Mouse (Mus musculus) lung, embryonic 15.5 days (tissue): ENCODE data around the gene Haus8. TPM values are rescaled to one million over a fixed set of nuclear protein-coding genes. Genes with fewer than 3 reads are reported as not detected.
A peak's percentile ranks its signal among the peaks of the same experiment; 100 is the strongest.
"Not testable (repeated sequence)": the region's sequence is repeated elsewhere in the genome, so short reads cannot be mapped to it uniquely, and the experiment has no call there.

ENCODE experiments used
- ATAC-seq: fragments of 200-750 bp; cut with Nextera tagmentation; 2 replicates; pipeline ENCODE4 v1.8.0; 2017; ENCODE audit warnings: moderate number of reproducible peaks, borderline replicate concordance; ENCODE audit not compliant: low FRiP score, low TSS enrichment; ENCODE audit errors: extremely low read depth
- H3K27ac ChIP-seq: fragments of 300-500 bp; sonication (generic); 2 replicates; pipeline ENCODE4 v1.5.1; 2015; ENCODE audit warnings: moderate library complexity, mild to moderate bottlenecking, inconsistent platforms
- H3K27me3 ChIP-seq: fragments of 300-500 bp; sonication (generic); 2 replicates; pipeline ENCODE4 v1.6.1; 2015; ENCODE audit warnings: inconsistent platforms
- H3K36me3 ChIP-seq: fragments of 300-500 bp; sonication (generic); 2 replicates; pipeline ENCODE4 v1.6.1; 2015; ENCODE audit warnings: inconsistent platforms
- H3K4me1 ChIP-seq: fragments of 300-500 bp; sonication (generic); 2 replicates; pipeline ENCODE4 v1.6.1; 2015; ENCODE audit warnings: inconsistent platforms
- H3K4me2 ChIP-seq: fragments of 300-500 bp; sonication (generic); 2 replicates; pipeline ENCODE4 v1.6.1; 2015; ENCODE audit warnings: inconsistent platforms, mild to moderate bottlenecking, moderate library complexity
- H3K4me3 ChIP-seq: fragments of 300-500 bp; sonication (generic); 2 replicates; pipeline ENCODE4 v1.5.1; 2015; ENCODE audit warnings: mild to moderate bottlenecking, inconsistent platforms
- H3K9ac ChIP-seq: fragments of 300-500 bp; sonication (generic); 2 replicates; pipeline ENCODE4 v1.6.1; 2015; ENCODE audit warnings: inconsistent platforms
- H3K9me3 ChIP-seq: fragments of 300-500 bp; sonication (generic); 2 replicates; pipeline ENCODE4 v1.6.1; 2016; ENCODE audit warnings: inconsistent platforms
- WGBS: fragments of 180-500 bp; shearing (Covaris S2); methylation state at CpG from one replicate; pipeline ENCODE4 v1.1.7; 2015; 5-methylcytosine and 5-hydroxymethylcytosine counted together
- polyA plus RNA-seq: library from polyadenylated mRNA; unstranded; fragments of >200 nt; fragmentation: Nextera tagmentation; extraction: Ambion mirVana; gene quantifications from 2 replicates; pipeline ENCODE4 v1.2.1, GENCODE M21; 2015

Gene Haus8
- polyA plus RNA-seq, 1 experiment from 2014 or later = 68.7 TPM

DNA sequence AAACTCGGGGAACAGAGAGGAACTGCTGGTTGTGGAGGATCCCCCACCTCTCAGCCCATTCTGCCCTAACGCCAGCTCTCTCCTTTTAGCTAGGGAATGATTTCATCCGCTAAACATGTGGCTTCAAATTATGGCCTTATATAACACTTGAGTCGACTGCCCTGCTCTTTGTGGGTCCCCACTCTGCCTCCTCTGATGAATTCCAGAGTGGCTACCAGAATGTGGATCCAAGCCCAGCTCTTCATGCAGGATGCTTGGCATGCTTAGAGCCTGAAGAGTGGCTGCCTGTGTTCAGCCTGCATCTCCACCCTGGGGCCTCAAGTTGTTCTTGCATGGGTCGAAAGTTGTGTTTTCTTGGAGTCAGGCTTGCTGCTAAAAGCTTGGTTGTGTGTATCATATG is 9.9 kb upstream of the Haus8 start:
- Histone ChIP-seq H3K4me2 (no peak overlapping the region), H3K27ac (no peak overlapping the region)
- no peak for ATAC-seq

DNA sequence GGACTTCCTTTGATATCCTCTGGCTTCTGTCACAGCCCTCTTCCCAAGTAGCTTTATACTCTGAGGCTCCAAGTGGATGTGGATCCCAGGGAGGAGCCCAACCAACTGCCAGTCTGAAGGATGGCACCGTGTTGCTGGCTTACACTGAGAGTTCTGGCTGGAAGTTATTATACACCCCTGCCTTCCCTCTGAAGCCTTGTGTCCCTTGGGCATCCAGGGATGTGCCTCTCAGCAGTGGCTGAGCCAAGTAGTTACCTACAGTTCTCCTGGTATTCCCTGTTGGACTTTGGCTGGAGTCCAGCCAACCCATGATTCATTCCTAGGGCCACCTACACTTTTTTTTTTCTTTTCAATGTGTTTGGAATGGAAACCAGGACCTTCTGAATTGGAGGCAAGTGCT is 9.0 kb upstream of the Haus8 start:
- 79% methylated on average over 1 of the region's 1 CpGs for WGBS
- H3K4me3 ChIP-seq, H3K4me1 ChIP-seq, H3K27ac ChIP-seq, H3K4me2 ChIP-seq, H3K9me3 ChIP-seq, H3K9ac ChIP-seq, H3K36me3 ChIP-seq, ATAC-seq, H3K27me3 ChIP-seq: not testable (repeated sequence)

More for the DNA sequence above, 9.9 kb upstream of the Haus8 start:
- Histone ChIP-seq H3K9me3 (no peaks in the 10 kb centered on the region), H3K4me1 (peaks cover 7% of the 10 kb centered on the region), H3K9ac (no peak overlapping the region), H3K4me3 (no peak overlapping the region), H3K27me3 (no peaks in the 10 kb centered on the region), H3K36me3 (no peaks in the 10 kb centered on the region)
- WGBS = 56% methylated on average over 5 of the region's 5 CpGs

DNA sequence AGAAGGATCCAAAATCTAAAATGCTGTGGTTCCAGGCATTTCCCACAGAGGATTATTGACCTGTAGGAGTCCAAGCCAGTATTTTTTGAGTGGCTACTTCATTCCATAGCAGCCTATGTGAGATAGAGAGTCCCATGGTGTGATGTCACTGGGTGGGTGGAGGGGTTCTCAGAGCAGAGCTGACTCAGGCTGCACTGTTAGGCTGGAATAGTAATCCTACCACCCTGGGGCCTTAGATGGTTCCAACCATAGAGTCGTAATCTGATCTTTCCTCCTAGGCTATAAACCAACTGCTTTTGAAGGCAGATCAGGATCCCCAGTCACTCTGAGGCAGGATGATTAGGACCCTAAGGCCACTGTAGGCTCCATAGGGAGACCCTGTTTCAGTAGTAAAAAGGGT is 6.7 kb upstream of the Haus8 start:
- H3K9me3 ChIP-seq, H3K4me1 ChIP-seq, H3K4me3 ChIP-seq, H3K9ac ChIP-seq, H3K4me2 ChIP-seq, H3K36me3 ChIP-seq, H3K27me3 ChIP-seq, H3K27ac ChIP-seq, ATAC-seq: not testable (repeated sequence)
- WGBS = 78% methylated on average over 1 of the region's 1 CpGs

DNA sequence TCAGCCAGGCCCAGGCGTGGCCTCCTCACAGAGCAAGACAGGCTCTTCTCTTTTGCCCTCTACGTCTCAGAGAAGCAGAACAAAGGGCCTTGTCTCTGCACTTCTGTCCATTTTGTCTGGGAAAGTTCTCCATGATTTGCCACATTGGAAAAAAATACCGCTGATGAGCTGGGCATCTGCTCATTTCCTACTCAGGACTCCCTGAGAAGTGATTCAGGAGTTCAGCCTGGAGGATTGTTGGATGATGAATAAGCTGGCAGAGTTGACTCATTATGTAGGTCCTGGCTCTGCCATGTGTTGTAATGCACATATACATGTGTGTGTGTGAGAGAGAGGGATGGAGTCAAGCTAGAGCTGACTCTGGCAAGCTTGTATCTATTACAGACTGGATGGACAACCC is 3.4 kb upstream of the Haus8 start:
- Histone ChIP-seq H3K4me1 (peaks cover 16% of the 10 kb centered on the region), H3K27ac (no peak overlapping the region), H3K27me3 (no peaks in the 10 kb centered on the region), H3K36me3 (no peaks in the 10 kb centered on the region), H3K4me3 (no peak overlapping the region), H3K9me3 (no peaks in the 10 kb centered on the region), H3K9ac (no peak overlapping the region), H3K4me2 (no peak overlapping the region)
- ATAC-seq = no peak
- WGBS = 90% methylated on average over 3 of the region's 3 CpGs

DNA sequence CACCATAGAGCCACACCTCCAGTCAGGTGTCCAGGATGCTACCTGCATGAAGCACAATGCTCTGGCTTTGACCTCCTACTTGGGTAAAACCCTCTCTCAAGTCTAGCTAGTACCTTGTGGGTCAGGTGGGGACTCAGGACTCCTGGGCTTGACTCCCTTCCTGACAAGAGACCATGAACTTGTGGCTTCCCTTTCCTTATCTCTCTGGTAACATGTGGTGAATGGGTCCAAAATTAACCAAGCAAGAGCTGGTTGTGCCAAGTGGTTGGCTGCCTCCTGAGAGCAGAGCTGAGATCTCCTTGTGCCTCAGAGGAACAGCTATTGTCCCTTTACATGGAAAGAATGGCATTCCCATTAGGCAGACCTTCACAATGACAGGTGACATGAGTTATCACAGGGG is 1.7 kb upstream of the Haus8 start:
- no peak overlapping the region for H3K27ac ChIP-seq
- no peaks in the 10 kb centered on the region for H3K27me3 ChIP-seq
- no peak for ATAC-seq
- H3K9me3 ChIP-seq = no peaks in the 10 kb centered on the region
- H3K4me2 ChIP-seq = no peak overlapping the region
- peaks cover 16% of the 10 kb centered on the region for H3K4me1 ChIP-seq
- no peak overlapping the region for H3K4me3 ChIP-seq
- H3K36me3 ChIP-seq = no peaks in the 10 kb centered on the region
- H3K9ac ChIP-seq = no peak overlapping the region

DNA sequence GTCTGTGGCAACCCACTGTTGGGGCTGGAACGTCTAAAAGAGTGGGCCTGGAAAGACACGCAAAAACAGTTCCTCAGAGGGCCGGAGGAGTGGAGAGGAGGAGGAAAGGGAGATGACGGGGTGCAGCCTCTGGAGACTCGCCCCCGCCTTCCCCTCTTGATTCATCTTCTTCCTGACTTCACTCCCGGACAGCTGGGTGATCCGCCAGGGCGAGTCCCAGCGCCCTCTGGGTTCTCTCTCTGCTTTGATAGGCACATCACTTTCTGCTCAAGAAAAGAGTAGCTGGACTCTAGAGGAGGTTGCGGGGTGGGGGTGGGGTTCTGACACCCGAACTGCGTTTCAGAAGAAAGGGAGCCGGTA is 397 bp upstream of the Haus8 start:
- Histone ChIP-seq H3K9ac (peak overlapping the region; percentile 59), H3K4me1 (peaks cover 16% of the 10 kb centered on the region), H3K36me3 (no peaks in the 10 kb centered on the region), H3K4me2 (peak overlapping the region; percentile 77), H3K27me3 (no peaks in the 10 kb centered on the region), H3K4me3 (peak overlapping the region; percentile 71), H3K27ac (peak overlapping the region; percentile 82), H3K9me3 (no peaks in the 10 kb centered on the region)
- ATAC-seq = peak; percentile 3; the same call in 1 of the 2 replicates
- under 1% methylated on average over 14 of the region's 14 CpGs for WGBS

DNA sequence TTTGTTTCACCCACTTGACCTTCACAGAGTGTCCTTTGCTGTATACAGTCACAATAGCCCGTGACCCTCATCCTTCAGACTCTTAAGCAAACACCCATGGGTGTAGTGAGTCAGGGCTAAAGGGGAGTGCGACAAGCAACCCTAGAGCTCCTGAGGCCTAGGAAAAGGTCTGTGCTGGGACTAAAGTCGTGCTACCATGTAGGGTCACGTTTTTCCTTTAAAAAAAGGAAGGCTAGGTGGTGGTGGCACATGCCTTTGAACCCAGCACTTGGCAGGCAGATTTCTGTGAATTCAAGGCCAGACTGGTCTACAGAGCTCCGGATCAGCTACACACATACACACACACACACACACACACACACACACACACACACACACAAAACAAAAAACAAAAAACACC is 1.1 kb downstream of the Haus8 start:
- Histone ChIP-seq H3K9ac (peak overlapping the region; percentile 76), H3K4me2 (peak overlapping the region; percentile 77), H3K36me3 (no peaks in the 10 kb centered on the region), H3K27me3 (no peaks in the 10 kb centered on the region), H3K4me3 (peak overlapping the region; percentile 71), H3K4me1 (peaks cover 16% of the 10 kb centered on the region), H3K9me3 (no peaks in the 10 kb centered on the region), H3K27ac (peak overlapping the region; percentile 89)
- WGBS = 10% methylated on average over 5 of the region's 5 CpGs
- ATAC-seq = no peak

DNA sequence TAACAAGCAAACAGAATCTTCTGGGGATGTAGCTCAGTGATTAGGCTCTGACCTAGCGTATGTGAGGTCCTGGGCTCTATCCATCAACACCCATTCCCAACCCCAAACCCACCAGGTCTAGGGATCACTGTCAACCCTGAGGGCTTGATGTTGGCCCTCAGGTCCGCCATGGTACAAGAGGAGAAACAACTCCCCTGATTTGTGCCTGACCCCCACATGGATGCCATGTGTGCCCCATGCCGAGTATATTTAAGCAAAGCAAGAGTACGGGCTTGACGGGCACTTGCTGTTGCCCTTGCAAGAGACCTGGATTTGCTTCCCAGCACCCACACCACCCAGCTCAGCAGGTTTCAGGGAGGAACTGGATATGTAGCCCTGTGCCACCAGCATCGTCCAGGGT is 4.4 kb downstream of the Haus8 start:
- 92% methylated on average over 6 of the region's 6 CpGs for WGBS
- H3K4me3 ChIP-seq, H3K4me1 ChIP-seq, H3K9me3 ChIP-seq, ATAC-seq, H3K27me3 ChIP-seq, H3K27ac ChIP-seq, H3K4me2 ChIP-seq, H3K9ac ChIP-seq, H3K36me3 ChIP-seq: not testable (repeated sequence)

DNA sequence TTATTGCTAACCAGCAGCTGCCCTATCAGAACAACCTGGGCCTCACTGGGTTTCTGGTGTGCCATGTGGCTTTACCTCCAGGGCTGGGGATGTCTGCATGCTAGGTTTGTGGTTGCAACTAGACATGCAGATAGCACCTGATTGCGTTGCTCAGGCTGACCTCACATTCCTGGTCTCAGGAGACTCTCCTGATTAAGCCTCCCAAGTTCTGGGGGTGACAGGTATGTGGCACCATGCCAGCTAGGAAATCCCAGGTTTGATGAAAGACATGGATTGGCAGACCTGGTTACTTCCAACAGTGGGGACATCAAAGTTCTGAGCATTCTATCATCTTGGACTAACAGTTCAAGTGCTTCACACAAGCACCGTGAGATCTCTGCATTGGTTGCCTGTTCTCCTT is 5.0 kb downstream of the Haus8 start:
- 97% methylated on average over 2 of the region's 2 CpGs for WGBS
- no peak for ATAC-seq
- no peak overlapping the region for H3K4me3 ChIP-seq

DNA sequence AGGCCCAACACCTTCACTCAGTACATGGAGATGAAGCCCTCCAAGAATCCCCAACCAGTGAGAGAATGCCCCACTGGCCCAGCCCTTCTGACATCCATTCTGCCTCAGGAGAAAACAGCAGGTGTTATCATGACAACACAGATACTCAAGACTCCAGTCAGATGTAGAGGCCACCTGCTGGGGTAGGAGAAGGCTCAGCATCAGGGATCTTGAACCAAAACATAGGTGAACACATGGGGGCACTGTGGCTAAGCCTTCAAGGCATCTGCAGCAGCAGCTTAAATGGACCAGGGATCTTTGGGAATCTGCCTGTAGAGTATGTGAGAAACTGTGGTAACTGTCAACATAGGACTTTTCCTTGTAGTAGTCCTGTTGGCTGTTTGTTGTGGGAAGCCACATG is 11.5 kb downstream of the Haus8 start:
- Histone ChIP-seq H3K27me3 (no peaks in the 10 kb centered on the region), H3K4me2 (no peak overlapping the region), H3K27ac (no peak overlapping the region), H3K9me3 (no peaks in the 10 kb centered on the region), H3K9ac (no peak overlapping the region), H3K36me3 (peaks cover 15% of the 10 kb centered on the region), H3K4me3 (no peak overlapping the region), H3K4me1 (no peaks in the 10 kb centered on the region)
- no peak for ATAC-seq

More for the DNA sequence above, 5.0 kb downstream of the Haus8 start:
- H3K27me3 ChIP-seq = no peaks in the 10 kb centered on the region
- H3K9me3 ChIP-seq = no peaks in the 10 kb centered on the region
- H3K4me1 ChIP-seq = peaks cover 4% of the 10 kb centered on the region
- H3K27ac ChIP-seq = no peak overlapping the region
- peaks cover 1% of the 10 kb centered on the region; the same call in 1 of the 2 replicates for H3K36me3 ChIP-seq
- no peak overlapping the region for H3K9ac ChIP-seq
- H3K4me2 ChIP-seq = no peak overlapping the region

DNA sequence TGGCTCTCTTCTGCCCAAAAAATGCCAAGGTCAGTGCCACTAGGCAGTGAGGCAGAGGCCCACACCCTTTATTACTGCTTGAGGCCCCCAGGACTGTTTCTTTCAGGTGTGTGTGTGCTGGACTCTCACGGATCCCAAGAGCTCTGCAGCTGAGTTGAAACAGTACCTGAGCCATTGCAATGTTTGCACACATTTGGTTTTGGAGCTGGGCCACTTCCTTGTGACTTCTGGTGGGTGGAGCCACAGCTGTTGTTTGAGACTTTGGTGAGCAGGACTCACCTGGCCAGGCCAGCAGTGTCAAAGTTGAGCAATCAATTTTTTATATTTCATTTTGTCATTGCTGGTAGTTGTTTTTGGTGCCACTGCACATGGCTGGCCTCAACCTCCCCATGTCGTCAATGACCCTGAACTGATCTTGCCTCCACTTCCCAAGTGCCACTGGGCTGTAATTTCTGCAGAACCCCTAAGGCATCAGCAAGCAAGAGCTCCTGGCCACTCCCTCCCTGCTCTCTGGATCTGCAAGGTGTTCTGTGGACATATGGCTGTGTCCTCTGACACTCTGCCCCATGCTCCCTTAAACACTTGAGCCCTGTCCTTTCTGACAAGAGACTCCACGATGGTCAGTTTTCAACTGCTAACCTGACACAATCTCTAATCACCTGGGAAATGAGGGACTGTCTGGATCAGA is 16.0 kb downstream of the Haus8 start:
- WGBS = 77% methylated on average over 3 of the region's 3 CpGs
- ATAC-seq = no peak; the same call in 1 of the 2 replicates
- no peak overlapping the region for H3K9ac ChIP-seq
- no peak overlapping the region for H3K4me2 ChIP-seq
- no peaks in the 10 kb centered on the region for H3K9me3 ChIP-seq
- no peak overlapping the region for H3K27ac ChIP-seq
- peaks cover 22% of the 10 kb centered on the region for H3K36me3 ChIP-seq
- no peaks in the 10 kb centered on the region for H3K27me3 ChIP-seq
- H3K4me3 ChIP-seq = no peak overlapping the region
- no peaks in the 10 kb centered on the region for H3K4me1 ChIP-seq

DNA sequence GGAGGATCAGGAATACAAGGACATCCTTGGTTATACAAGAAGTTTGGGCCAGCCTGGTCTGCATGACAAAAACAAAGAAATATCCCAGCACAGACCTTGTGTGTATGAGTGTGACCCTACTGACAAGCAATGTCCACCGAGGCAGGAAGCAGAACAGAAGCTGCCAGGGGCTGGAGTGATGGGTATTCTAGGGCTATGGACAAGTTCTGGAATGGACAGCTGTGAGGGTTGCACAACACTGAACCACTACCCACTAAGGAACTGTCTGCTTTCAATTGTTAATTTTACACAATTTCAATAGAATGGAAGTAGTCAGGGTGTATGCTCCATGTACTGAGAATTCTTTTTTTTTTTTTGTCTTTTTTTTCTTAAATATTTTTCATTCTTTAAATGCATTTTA is 24.5 kb downstream of the Haus8 start:
- no peak overlapping the region for H3K4me3 ChIP-seq
- H3K9me3 ChIP-seq = no peaks in the 10 kb centered on the region
- ATAC-seq = no peak
- H3K27ac ChIP-seq = no peak overlapping the region
- no peaks in the 10 kb centered on the region for H3K4me1 ChIP-seq
- no peaks in the 10 kb centered on the region for H3K27me3 ChIP-seq
- H3K4me2 ChIP-seq = no peak overlapping the region
- peaks cover 5% of the 10 kb centered on the region for H3K36me3 ChIP-seq
- 84% methylated on average over 1 of the region's 1 CpGs for WGBS
- H3K9ac ChIP-seq = no peak overlapping the region

DNA sequence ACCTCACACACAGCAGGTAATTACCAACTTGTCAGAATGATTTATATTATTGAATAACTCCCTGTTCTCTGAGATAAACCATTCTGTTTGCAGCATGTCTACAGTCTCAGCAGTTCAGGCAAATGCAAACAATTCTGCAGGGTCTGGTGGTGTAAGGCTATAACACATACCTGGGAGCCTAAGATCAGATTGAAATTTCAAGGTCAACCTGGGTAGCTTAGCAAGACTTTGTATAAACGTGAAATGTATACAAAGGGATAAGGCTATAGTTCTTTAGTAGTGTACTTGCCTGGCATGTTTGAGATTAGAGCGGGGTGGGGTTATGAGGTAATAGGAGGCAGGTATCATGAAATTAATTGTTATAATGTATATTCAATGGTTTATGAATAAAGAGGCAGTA is 30.0 kb downstream of the Haus8 start:
- ATAC-seq = no peak
- 57% methylated on average over 2 of the region's 2 CpGs for WGBS
- no peaks in the 10 kb centered on the region for H3K36me3 ChIP-seq
- no peak overlapping the region for H3K9ac ChIP-seq
- no peaks in the 10 kb centered on the region for H3K27me3 ChIP-seq
- H3K27ac ChIP-seq = no peak overlapping the region
- H3K9me3 ChIP-seq = no peaks in the 10 kb centered on the region
- H3K4me2 ChIP-seq = no peak overlapping the region
- no peak overlapping the region for H3K4me3 ChIP-seq
- no peaks in the 10 kb centered on the region for H3K4me1 ChIP-seq
